Mouse (Mus musculus) layer of hippocampus, adult 18-20 months (tissue): ENCODE results near the gene Rps2. TPM values are rescaled to one million over a fixed set of nuclear protein-coding genes. Genes with fewer than 3 reads are reported as not detected.
A peak's percentile ranks its signal among the peaks of the same experiment; 100 is the strongest.
"Not testable (repeated sequence)": the region's sequence is repeated elsewhere in the genome, so short reads cannot be mapped to it uniquely, and the experiment has no call there.

ENCODE experiments used
- DNase-seq, 2 experiments: peaks; one replicate each; pipeline ENCODE4 v3.0.0; 2022; ENCODE audit warnings: low spot score in 2 of 2
- total RNA-seq, 2 experiments: library from RNA; stranded (reverse); gene quantifications; 2 replicates each; pipeline ENCODE4 v1.2.3; 2021

Rps2 gene
- total RNA-seq, 2 experiments from 2014 or later, result 318 to 320 TPM

DNA sequence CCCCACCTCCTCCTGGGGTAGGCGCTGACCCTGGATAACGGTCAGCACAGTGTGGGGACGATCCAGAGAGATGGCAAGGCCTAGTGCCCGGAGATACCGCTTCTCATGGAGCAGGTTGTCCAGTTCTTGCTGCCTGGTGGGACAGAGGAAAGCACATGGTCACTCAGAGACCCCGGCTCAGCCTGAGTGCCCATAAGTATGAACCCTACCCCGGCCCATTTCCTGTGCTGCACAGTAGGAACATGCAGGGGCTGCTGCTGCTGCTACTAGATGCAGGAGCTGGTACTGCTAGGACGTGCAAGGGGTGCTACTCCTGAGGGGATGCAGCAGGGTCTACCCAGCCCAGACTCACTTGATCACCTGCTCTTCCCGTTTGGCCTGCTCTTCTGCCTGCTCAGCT lies 16.7 kb upstream of the Rps2 start:
- no peak for DNase-seq

- no peak for DNase-seq
Measured at GRCm38 (mm10) chr17:24705821-24706220, 12.1 kb upstream of the Rps2 start.

GRCm38 (mm10) chr17:24706982-24707800 lies 10.7 kb upstream of the Rps2 start, which contains the start of gene Tbl3:
TSS of gene Tbl3 (minus strand) at chr17:24707660.
- DNase-seq, result peak; percentile 92 to 97

- DNase-seq, result no peak
Measured at GRCm38 (mm10) chr17:24707801-24708425, 10.0 kb upstream of the Rps2 start.

DNA sequence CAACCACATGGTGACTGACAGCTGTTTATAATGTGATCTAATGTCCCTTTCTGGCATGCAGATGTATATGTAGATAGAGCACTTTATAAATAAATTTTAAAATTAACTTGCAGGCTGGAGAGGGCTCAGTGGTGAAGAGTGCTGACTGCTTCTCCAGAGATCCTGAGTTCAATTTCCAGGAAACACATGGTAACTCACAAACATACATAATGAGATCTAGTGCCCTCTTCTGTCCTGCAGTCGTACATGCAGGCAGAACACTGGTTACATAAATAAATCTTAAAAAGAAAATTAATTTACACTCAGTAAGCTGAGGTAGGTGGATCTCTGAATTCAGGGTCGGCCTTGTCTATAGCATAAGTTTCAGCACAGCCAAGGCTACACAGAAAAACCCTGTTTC lies 9.3 kb upstream of the Rps2 start:
- no peak for DNase-seq

DNA sequence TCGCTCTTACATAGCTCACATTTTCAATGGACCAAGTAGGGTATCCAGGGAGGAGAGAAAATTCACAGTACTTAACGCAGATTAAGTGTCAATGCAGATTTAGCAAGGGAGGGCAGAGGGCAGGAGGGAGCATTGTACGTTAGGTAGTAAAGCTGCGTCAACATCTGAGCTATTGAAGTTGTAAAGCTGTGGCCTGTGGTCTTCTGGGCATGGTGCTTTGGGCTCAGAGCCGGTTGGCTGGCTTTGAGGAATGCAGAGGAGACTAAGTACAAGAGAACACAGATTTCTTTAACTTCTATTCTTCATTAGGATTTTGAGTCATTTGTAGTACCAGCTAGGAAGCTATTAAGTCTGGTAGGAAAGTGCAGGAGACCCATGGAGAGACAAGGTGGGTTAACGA lies 2.4 kb upstream of the Rps2 start:
- no peak for DNase-seq

DNA sequence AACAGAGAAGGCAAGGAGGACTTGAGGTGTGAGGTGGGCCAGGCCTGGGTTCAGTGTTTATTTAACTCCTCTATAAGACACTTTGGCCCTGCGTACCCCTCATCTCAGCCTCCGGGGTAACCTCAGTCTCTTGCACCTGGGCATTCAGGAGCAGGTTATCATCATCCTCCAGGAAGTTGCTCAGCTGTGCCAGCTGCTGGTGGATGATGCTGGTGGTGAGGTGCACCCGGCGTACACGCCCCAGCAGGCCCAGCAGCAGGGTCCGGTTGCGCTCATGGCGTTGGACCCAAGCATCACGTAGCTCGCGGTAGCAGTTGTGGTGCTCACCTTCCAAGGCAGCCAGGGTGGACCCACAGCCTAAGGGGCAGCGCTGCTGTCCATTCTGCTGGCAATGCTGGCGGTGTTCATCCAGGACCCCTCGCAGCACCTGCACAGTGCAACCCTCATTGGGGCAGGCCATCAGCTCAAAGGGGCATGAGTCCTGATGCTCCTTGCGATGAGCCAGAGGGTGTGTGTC lies 1.7 kb upstream of the Rps2 start:
- DNase-seq, result no peak

DNA sequence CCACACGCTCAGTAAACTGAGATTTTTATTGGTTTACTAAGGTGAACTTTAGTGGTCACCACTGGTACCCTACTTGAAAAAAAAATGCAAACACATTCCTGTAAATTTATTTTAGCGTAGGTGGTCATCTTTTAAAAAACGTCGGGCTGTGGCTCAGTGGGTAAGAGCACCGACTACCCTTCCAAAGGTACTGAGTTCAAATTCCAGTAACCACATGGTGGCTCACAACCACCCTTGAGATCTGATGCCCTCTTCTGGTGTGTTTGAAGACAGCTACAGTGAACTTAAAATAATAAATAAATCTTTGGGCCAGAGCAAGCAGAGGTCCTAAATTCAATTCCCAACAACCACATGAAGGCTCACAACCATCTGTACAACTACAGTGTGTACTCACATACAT lies 1.0 kb downstream of the Rps2 start:
- DNase-seq, result not testable (repeated sequence)

DNA sequence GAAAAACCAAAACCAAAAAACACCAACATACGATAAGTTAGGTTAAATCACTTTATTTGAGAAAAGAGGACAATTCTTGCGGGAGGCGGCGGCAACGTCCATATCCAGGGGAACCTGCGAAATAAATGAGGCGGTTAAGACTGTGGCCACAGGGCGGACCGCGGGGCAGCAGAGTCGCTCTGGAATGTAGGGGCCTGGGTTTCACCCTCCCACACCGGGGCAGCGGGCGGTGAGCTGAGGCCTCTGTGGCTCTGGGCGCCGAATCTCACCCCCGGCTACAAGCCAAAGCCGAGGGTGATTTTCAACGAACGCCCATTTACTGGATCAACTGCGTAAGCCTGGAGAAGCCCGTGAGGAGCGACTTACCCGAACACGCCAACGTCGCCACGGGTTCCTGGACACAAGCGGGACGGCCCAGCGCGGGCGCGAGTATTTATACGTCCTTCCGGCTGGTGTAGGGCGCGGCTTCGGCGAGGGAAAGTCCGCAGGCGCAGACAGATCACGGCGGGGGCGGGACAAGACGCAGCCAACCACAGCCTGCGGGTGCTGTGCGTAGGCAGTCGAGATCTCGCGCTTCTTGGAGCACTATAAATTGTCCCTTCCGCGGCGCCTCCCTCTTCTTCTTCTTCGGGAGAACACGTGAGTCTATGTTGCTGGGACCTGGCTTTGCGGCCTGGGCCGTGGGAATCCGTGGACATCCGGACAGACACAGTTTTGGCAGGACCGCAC lies 1.7 kb downstream of the Rps2 start:
- DNase-seq, result peak; percentile 97 to 99

GRCm38 (mm10) chr17:24720616-24721015 lies 2.7 kb downstream of the Rps2 start:
- DNase-seq, result not testable (repeated sequence)

DNA sequence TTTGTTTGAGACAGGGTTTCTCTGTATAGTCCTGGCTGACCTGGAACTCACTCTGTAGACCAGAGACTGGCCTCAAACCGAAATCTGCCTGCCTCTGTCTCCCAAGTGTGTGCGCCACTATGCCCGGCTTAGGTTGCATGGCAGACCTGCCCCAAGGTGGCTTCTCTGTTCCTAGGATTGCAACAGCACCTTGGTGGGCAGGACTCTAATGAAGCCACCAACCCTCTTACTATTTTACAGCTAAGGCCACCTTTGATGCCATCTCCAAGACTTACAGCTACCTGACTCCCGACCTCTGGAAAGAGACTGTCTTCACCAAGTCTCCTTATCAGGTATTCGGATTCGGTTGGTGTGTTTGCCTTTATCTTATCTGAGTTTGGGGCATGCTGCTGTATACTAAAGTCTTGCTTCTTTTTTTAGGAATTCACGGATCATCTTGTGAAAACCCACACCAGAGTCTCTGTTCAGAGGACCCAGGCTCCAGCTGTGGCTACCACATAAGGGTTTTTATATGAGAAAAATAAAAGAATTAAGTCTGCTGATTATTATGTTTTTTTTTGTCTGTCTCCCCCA lies 3.6 kb downstream of the Rps2 start:
- not testable (repeated sequence) for DNase-seq

DNA sequence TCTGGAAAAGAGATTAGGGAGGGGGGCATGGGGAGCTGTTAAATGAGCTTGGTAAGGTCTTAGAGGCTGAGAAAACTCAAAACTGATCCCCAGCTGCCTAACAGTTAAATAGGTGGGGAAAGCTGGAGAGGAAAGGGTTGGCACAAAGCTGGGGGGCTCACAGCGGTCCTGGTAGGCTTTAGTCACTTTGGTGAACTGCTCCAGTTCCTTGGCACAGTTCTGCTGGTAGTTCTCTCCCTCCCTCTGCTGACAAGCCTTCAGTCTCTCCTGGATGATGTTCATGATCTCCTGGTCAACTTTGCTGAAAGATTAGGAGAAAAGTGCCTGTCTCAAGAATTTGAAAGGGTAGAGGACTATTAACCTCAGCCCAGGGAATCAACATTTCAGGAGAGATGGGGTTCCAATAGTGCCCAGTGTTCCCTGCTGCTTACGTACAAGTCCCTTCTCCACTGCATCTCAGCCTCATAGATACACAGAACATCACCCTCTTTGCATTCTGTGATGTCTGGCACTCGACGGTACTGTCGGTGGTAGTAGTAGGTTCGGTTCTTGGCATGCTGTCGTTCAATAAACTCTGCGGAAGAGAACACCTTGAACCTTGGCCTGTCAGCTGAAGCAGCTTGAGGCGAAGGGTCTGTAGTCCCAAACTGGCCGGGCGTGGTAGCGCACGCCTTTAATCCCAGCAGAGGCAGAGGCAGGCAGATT lies 4.5 kb downstream of the Rps2 start:
- DNase-seq, result no peak

DNA sequence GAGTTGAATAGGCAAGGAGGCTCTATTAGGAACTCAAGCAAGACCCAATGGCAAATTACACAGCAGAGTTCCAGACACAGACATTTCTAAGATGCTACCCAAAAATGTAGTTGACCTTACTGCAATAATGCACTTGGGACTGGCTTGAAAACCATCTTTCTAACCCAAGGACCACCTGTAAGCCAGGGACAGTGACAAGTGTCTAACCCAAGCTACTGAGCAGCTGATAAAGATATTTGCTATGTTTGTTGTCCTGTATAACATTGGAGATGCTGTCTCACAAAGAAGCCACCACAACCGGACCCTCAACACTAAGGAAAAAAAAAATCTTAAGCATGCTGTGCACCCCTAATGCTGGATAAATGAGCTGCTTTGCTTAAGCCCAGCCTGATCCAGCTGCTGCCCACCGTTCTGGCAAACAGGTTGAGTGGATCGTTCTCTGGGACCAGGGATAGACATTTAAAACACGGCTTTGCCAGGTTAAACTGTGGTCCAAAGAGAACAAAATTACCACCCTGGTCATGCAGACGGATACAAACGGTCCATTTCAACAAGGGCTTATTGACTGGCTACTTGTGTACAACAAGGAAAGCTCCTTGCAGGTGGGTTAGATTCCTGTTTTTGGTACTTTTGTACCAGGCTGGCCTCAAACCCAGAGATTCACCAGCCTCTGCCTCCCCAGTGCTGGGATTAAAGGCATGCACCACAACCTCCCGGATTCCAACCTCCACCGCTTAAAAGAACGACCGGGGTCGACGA lies 5.4 kb downstream of the Rps2 start:
- DNase-seq, result no peak

DNA sequence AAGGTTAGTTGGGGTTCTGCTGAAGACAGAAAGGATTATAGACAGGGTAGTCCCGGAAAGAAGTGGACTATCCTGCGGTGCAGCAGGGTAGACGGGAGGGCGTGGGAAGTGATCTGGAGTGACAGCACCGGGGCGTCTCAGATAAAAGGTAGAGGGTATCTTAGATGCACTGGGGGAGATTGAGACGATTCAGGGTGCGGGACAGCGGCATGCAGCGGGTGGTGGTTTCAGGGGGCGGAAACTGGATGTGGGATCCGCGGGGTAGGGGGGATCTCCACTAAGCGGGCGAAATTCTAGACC lies 5.9 kb downstream of the Rps2 start:
- DNase-seq, result no peak

DNA sequence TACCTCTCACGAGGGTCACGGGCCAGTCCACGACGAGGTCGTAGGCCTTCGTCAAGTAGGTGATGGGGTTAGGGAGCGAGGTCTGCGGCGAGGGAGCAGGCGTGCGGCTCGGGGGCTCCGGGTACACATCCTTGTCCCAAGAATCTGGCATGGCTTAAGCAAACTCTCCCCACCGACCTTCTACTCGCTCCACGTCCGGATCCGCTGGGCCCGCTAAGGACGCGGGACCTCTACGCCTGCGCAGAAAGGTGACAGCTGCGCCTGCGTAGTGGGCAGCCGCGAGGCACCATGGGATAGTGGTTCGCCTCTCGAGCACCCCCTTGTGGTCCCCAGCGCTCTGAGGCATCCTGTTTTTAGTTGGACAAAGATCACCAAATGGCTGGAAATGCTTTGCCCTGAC lies 6.3 kb downstream of the Rps2 start, which contains the start of gene Ndufb10:
Ndufb10 (minus strand) TSS at position 295 of the 400 bp plus-strand sequence.
- peak; percentile 92 to 97 for DNase-seq

DNA sequence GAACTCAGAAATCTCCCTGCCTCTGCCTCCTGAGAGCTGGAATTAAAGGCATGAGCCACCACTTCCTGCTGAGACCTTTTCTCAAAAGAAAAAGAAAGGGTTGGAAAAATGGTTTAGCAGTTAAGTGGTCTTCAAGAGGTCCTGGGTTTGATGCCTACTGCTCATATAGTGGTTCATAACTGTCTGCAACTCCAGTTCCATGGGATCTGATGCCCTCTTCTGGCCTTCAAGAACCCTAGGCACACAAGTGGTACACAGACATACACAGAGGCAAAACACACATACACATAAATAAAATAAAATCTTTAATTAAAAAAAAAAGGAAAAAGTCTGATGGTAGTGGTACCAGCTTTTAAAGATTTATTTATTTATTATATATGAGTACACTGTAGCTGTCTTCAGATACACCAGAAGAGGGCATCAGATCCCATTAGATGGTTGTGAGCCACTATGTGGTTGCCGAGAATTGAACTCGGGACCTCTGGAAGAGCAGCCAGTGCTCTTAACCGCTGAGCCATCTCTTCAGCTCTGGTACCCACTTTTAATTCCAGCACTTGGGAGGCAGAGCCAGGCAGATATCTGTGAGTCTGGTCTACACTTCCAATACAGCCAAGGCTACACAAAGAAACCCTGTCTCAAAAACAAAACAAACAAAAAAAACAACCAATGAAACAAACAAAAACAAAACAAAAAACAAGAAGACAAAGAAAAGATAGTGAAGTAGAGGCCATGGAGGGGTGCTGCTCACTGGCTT lies 7.9 kb downstream of the Rps2 start:
- DNase-seq, result no peak

DNA sequence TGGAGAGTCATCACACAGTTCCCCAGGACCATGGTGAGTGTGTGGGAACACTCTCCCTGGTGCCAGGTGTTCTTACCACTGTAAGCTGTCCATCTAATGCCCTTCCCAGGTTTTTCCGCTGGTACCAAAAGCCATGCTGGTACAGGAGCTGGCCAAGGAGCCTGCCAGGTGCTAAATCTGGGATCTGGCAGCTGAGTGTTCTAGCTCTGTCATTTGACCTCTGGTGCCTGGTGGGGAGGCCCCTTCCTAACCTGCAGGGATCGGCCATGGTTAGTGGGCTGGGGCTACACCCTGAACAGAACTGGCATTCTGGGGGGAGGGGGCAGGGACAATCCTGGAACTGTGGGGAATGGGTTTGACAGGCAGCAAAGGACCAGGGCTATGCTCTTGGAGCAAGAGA lies 9.7 kb downstream of the Rps2 start, which contains the start of gene Rpl3l:
Rpl3l (plus strand) TSS at position 203 of the 400 bp plus-strand sequence.
- DNase-seq, result no peak

DNA sequence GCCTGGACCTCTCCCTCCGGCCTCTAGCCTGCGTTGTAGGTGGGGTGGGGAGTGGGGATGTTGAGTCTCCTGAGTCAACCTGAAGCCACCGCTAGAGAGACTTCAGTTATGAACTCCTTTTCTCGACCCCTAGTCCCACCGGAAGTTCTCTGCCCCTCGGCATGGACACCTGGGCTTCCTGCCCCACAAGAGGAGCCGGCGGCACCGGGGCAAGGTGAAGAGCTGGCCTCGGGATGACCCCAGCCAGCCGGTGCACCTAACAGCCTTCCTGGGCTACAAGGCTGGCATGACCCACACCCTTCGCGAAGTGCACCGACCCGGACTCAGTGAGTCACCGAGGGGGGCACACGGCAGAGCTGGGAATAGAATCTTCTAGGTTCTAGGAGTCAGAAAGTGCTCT lies 10.3 kb downstream of the Rps2 start:
- DNase-seq, result no peak

- DNase-seq, result no peak
Measured at GRCm38 (mm10) chr17:24729067-24729466, 11.2 kb downstream of the Rps2 start.
